In genomic region chr9:57220356-57220755, GRCm38 (mm10) we compare ENCODE assay signal across 9 mouse cellular contexts. TPM values are rescaled to one million over a fixed set of nuclear protein-coding genes. Genes with fewer than 3 reads are reported as not detected.
A peak's percentile ranks its signal among the peaks of the same experiment; 100 is the strongest.
DNase-seq lines count a peak whose midpoint lies in the region; ATAC-seq and TF ChIP-seq lines count a peak whose summit lies in the region.
"Had no signal": no experiment of that assay in that cellular context is flagged by ENCODE, and none has a peak within 500 bp of the region (broad histone marks: within the 10 kb centered on the region; RNA-seq: fewer than 3 reads in every experiment).

No protein-coding gene starts in this region.

- intact Hi-C loops in left cerebral cortex, postnatal 4 days (cut with DNase I), result loop anchor here (10.0 kb wide), 1 partner anchor 326 kb away; no protein-coding TSS in a partner anchor
- intact Hi-C loops in gastrocnemius, postnatal 36 days (cut with DNase I), result loop anchor here (10.0 kb wide), 1 partner anchor 326 kb away; no protein-coding TSS in a partner anchor

- H3K9me3 ChIP-seq in intestine, postnatal 0 days (ENCODE audit: control insufficient read depth), result no peaks in the 10 kb centered on the region
- H3K9me3 ChIP-seq in intestine, embryonic 16.5 days (ENCODE audit: control insufficient read depth, low read length), result no peaks in the 10 kb centered on the region
- peaks cover 6% of the 10 kb centered on the region for H3K9me3 ChIP-seq in E14TG2a.4 (ENCODE audit: low read length)

- peak; percentile 46 for DNase-seq in forelimb bud, embryonic 11.5 days (ENCODE audit: low read depth, low spot score)
- DNase-seq in left cerebral cortex, postnatal 4 days, result peak; percentile 29
- DNase-seq in right cerebral cortex, postnatal 10 days (ENCODE audit: low spot score in 2 of 2), result peak; percentile 44 to 61
- no peak for DNase-seq in gastrocnemius, postnatal 36 days

- H3K4me2 ChIP-seq in intestine, postnatal 0 days (replicated peaks; ENCODE audit: low read depth), result no peak overlapping the region
- H3K4me2 ChIP-seq in intestine, embryonic 16.5 days (ENCODE audit: low read depth, low read length), result no peak overlapping the region

- no peaks in the 10 kb centered on the region for H3K27me3 ChIP-seq in intestine, postnatal 0 days (replicated peaks; ENCODE audit: control insufficient read depth, insufficient read depth, low read length)
- no peaks in the 10 kb centered on the region for H3K27me3 ChIP-seq in intestine, embryonic 16.5 days (replicated peaks; ENCODE audit: control insufficient read depth, insufficient read depth, low read length)
- no peaks in the 10 kb centered on the region for H3K27me3 ChIP-seq in E14TG2a.4 (ENCODE audit: insufficient read depth, low read length)

- no peak for ATAC-seq in intestine, postnatal 0 days
- ATAC-seq in intestine, embryonic 16.5 days, result no peak

- WGBS in intestine, postnatal 0 days, result 11% methylated on average over 6 of the region's 6 CpGs
- 18% methylated on average over 6 of the region's 6 CpGs for WGBS in intestine, embryonic 16.5 days
- WGBS in bone marrow, adult 2 months, result 21% methylated on average over 6 of the region's 6 CpGs

- no peak for TF ChIP-seq POLR2A in bone marrow, adult 2 months (IDR thresholded peaks at IDR 0.05; ENCODE audit: borderline replicate concordance, control insufficient read depth, low read depth, low read length)

- H3K9ac ChIP-seq in intestine, postnatal 0 days (ENCODE audit: low read depth, low read length), result no peak overlapping the region
- H3K9ac ChIP-seq in intestine, embryonic 16.5 days (ENCODE audit: low read depth, low read length), result no peak overlapping the region

- TF ChIP-seq CTCF in intestine, postnatal 0 days (IDR thresholded peaks at IDR 0.05; ENCODE audit: low read depth), result peak; percentile 83
- TF ChIP-seq CTCF in E14TG2a.4 (conservative IDR thresholded peaks at IDR 0.05; ENCODE audit: low read length), result peak; percentile 51
- TF ChIP-seq CTCF in bone marrow, adult 2 months (IDR thresholded peaks at IDR 0.05; ENCODE audit: control insufficient read depth, insufficient read depth, low read length), result peak; percentile 64

- no peaks in the 10 kb centered on the region for H3K4me1 ChIP-seq in intestine, postnatal 0 days (replicated peaks; ENCODE audit: control insufficient read depth, insufficient read depth, low read length)
- H3K4me1 ChIP-seq in intestine, embryonic 16.5 days (ENCODE audit: control insufficient read depth, insufficient read depth, low read length), result no peaks in the 10 kb centered on the region
- peaks cover 32% of the 10 kb centered on the region for H3K4me1 ChIP-seq in E14TG2a.4 (replicated peaks; ENCODE audit: low read depth, low read length)
- no peaks in the 10 kb centered on the region for H3K4me1 ChIP-seq in bone marrow, adult 2 months (ENCODE audit: control insufficient read depth, insufficient read depth, low read length)

- H3K27ac ChIP-seq in intestine, postnatal 0 days (ENCODE audit: low read depth, low read length), result no peak overlapping the region
- no peak overlapping the region for H3K27ac ChIP-seq in intestine, embryonic 16.5 days (ENCODE audit: low read length)
- H3K27ac ChIP-seq in bone marrow, adult 2 months (ENCODE audit: control insufficient read depth, insufficient read depth, low read depth, low read length, poor library complexity), result no peak overlapping the region

- H3K4me3 ChIP-seq in intestine, postnatal 0 days (ENCODE audit: low read depth, low read length), result no peak overlapping the region
- H3K4me3 ChIP-seq in intestine, embryonic 16.5 days (ENCODE audit: low read length), result no peak overlapping the region
- no peak overlapping the region for H3K4me3 ChIP-seq in E14TG2a.4 (replicated peaks; ENCODE audit: low read length)
- H3K4me3 ChIP-seq in bone marrow, adult 2 months (replicated peaks; ENCODE audit: control insufficient read depth, low read depth, low read length), result no peak overlapping the region

- H3K36me3 ChIP-seq in intestine, postnatal 0 days (ENCODE audit: control insufficient read depth, insufficient read depth), result no peaks in the 10 kb centered on the region
- H3K36me3 ChIP-seq in intestine, embryonic 16.5 days (ENCODE audit: control insufficient read depth, insufficient read depth, low read length), result no peaks in the 10 kb centered on the region
- H3K36me3 ChIP-seq in E14TG2a.4 (ENCODE audit: insufficient read depth, low read length), result no peaks in the 10 kb centered on the region

RNA-seq across cellular contexts. Expression of gene Trcg1, which starts 16.0 kb away (rescaled TPM):
- polyA plus RNA-seq in intestine, postnatal 0 days (2015; fragmentation: Nextera tagmentation; extraction: Ambion mirVana), result not detected in 2 replicates
- not detected in 2 replicates for polyA plus RNA-seq in intestine, embryonic 16.5 days (2015; fragmentation: Nextera tagmentation; extraction: Ambion mirVana)
- polyA plus RNA-seq in bone marrow, adult 2 months (2011; ENCODE audit: insufficient read depth, insufficient read length, low replicate concordance, missing spikeins), result not detected in 2 replicates
- total RNA-seq in left cerebral cortex, postnatal 4 days (2021), result not detected
- not detected for total RNA-seq in gastrocnemius, postnatal 36 days (2021)
- polyA plus RNA-seq: liver, embryonic 16.5 days had no signal

RNA-seq across cellular contexts. Expression of gene 1700017B05Rik, which starts 42.1 kb away (rescaled TPM):
- 12.8 and 14.2 TPM in 2 replicates for polyA plus RNA-seq in intestine, postnatal 0 days (2015; fragmentation: Nextera tagmentation; extraction: Ambion mirVana)
- polyA plus RNA-seq in intestine, embryonic 16.5 days (2015; fragmentation: Nextera tagmentation; extraction: Ambion mirVana), result 23.8 and 25.5 TPM in 2 replicates
- 31.0 and 34.4 TPM in 2 replicates for polyA plus RNA-seq in bone marrow, adult 2 months (2011; ENCODE audit: insufficient read depth, insufficient read length, low replicate concordance, missing spikeins)
- 10 to 100 TPM; 10.3 to 11.3 TPM for total RNA-seq in left cerebral cortex, postnatal 4 days (2021)
- total RNA-seq in gastrocnemius, postnatal 36 days (2021), result 1 to 10 TPM; 3.8 to 4.2 TPM

Comparison
In these comparisons a context has a peak if more than half of its experiments do, and no peak if none do; other contexts are left out.
1. DNase-seq: peak in forelimb bud, embryonic 11.5 days (single experiment), left cerebral cortex, postnatal 4 days (single experiment) and right cerebral cortex, postnatal 10 days (2 of 2); none in gastrocnemius, postnatal 36 days (0 of 2).
2. Peak in every context shown above with its lines, with median percentiles within 50 percentile points of each other: CTCF ChIP-seq.